Mouse (Mus musculus): ENCODE results near the gene Setd5. TPM values are rescaled to one million over a fixed set of nuclear protein-coding genes. Genes with fewer than 3 reads are reported as not detected.
A peak's percentile ranks its signal among the peaks of the same experiment; 100 is the strongest.

Setd5 gene
- polyA plus RNA-seq, 1 experiment from 2014 or later = 42.6 TPM

- H3K27me3 ChIP-seq = no peaks in the 10 kb centered on the region
- WGBS = 87% methylated on average over 8 of the region's 8 CpGs
- H3K4me2 ChIP-seq = no peak overlapping the region
- H3K36me3 ChIP-seq = no peaks in the 10 kb centered on the region
- no peaks in the 10 kb centered on the region for H3K9me3 ChIP-seq (replicated peaks)
- H3K4me3 ChIP-seq = no peak overlapping the region
- H3K27ac ChIP-seq = no peak overlapping the region
- no peak overlapping the region for H3K9ac ChIP-seq
- peaks cover 12% of the 10 kb centered on the region for H3K4me1 ChIP-seq (replicated peaks)
- ATAC-seq (replicated peaks; ENCODE audit: insufficient number of reproducible peaks, insufficient read depth, low FRiP score, low read depth) = no peak
Observed at GRCm38 (mm10) chr6:113170651-113171050, 93.5 kb downstream of the Setd5 start.

GRCm38 (mm10) chr6:113172011-113172410 is 94.8 kb downstream of the Setd5 start:
- Histone ChIP-seq H3K4me3 (no peak overlapping the region), H3K27me3 (no peaks in the 10 kb centered on the region), H3K27ac (no peak overlapping the region), H3K36me3 (no peaks in the 10 kb centered on the region), H3K9me3 (replicated peaks) (no peaks in the 10 kb centered on the region), H3K4me2 (no peak overlapping the region), H3K4me1 (replicated peaks) (peaks cover 4% of the 10 kb centered on the region), H3K9ac (no peak overlapping the region)
- 0 out of 2 replicates have a peak, but pooled peaks have one; percentile 14 for ATAC-seq (replicated peaks; ENCODE audit: insufficient number of reproducible peaks, insufficient read depth, low FRiP score, low read depth)

- peaks cover under 1% of the 10 kb centered on the region for H3K4me1 ChIP-seq (replicated peaks)
- H3K4me2 ChIP-seq = no peak overlapping the region
- ATAC-seq (replicated peaks; ENCODE audit: insufficient number of reproducible peaks, insufficient read depth, low FRiP score, low read depth) = no peak
- no peaks in the 10 kb centered on the region for H3K9me3 ChIP-seq (replicated peaks)
- 61% methylated on average over 1 of the region's 1 CpGs for whole genome bisulfite sequencing
- H3K4me3 ChIP-seq = no peak overlapping the region
- no peak overlapping the region for H3K9ac ChIP-seq
- H3K36me3 ChIP-seq = no peaks in the 10 kb centered on the region
- H3K27me3 ChIP-seq = no peaks in the 10 kb centered on the region
- H3K27ac ChIP-seq = no peak overlapping the region
Observed at GRCm38 (mm10) chr6:113172568-113172967, 95.4 kb downstream of the Setd5 start.

- H3K4me2 ChIP-seq = no peak overlapping the region
- 97% methylated on average over 3 of the region's 3 CpGs for WGBS
- H3K4me1 ChIP-seq (replicated peaks) = no peaks in the 10 kb centered on the region
- no peak overlapping the region for H3K9ac ChIP-seq
- H3K27ac ChIP-seq = no peak overlapping the region
- H3K36me3 ChIP-seq = no peaks in the 10 kb centered on the region
- ATAC-seq (replicated peaks; ENCODE audit: insufficient number of reproducible peaks, insufficient read depth, low FRiP score, low read depth) = no peak
- peaks cover 4% of the 10 kb centered on the region; the same call in 1 of the 2 replicates for H3K27me3 ChIP-seq
- H3K4me3 ChIP-seq = no peak overlapping the region
- no peaks in the 10 kb centered on the region for H3K9me3 ChIP-seq (replicated peaks)
Observed at GRCm38 (mm10) chr6:113175469-113175868, 98.3 kb downstream of the Setd5 start.

GRCm38 (mm10) chr6:113176613-113177012 is 99.4 kb downstream of the Setd5 start:
- Histone ChIP-seq H3K36me3 (no peaks in the 10 kb centered on the region), H3K9me3 (replicated peaks) (no peaks in the 10 kb centered on the region), H3K4me2 (no peak overlapping the region), H3K4me1 (replicated peaks) (no peaks in the 10 kb centered on the region), H3K9ac (no peak overlapping the region), H3K27ac (no peak overlapping the region), H3K4me3 (no peak overlapping the region), H3K27me3 (peaks cover 4% of the 10 kb centered on the region; the same call in 1 of the 2 replicates)
- 77% methylated on average over 8 of the region's 8 CpGs for WGBS
- no peak for ATAC-seq (replicated peaks; ENCODE audit: insufficient number of reproducible peaks, insufficient read depth, low FRiP score, low read depth)

GRCm38 (mm10) chr6:113178286-113179194 is 101.4 kb downstream of the Setd5 start:
- Histone ChIP-seq H3K4me3 (no peak overlapping the region), H3K27me3 (peaks cover 4% of the 10 kb centered on the region; the same call in 1 of the 2 replicates), H3K36me3 (no peaks in the 10 kb centered on the region), H3K9me3 (replicated peaks) (no peaks in the 10 kb centered on the region), H3K4me1 (replicated peaks) (no peaks in the 10 kb centered on the region), H3K9ac (no peak overlapping the region), H3K27ac (no peak overlapping the region), H3K4me2 (no peak overlapping the region)
- 27% methylated on average over 14 of the region's 14 CpGs for WGBS
- no peak for ATAC-seq (replicated peaks; ENCODE audit: insufficient number of reproducible peaks, insufficient read depth, low FRiP score, low read depth)

- Histone ChIP-seq H3K27ac (no peak overlapping the region), H3K36me3 (no peaks in the 10 kb centered on the region), H3K4me2 (no peak overlapping the region), H3K9me3 (replicated peaks) (no peaks in the 10 kb centered on the region), H3K4me1 (replicated peaks) (no peaks in the 10 kb centered on the region), H3K4me3 (no peak overlapping the region), H3K9ac (no peak overlapping the region), H3K27me3 (peaks cover 4% of the 10 kb centered on the region; the same call in 1 of the 2 replicates)
- WGBS = 41% methylated on average over 4 of the region's 4 CpGs
- no peak for ATAC-seq (replicated peaks; ENCODE audit: insufficient number of reproducible peaks, insufficient read depth, low FRiP score, low read depth)
Observed at GRCm38 (mm10) chr6:113179195-113179733, 102.1 kb downstream of the Setd5 start.

GRCm38 (mm10) chr6:113184163-113184562 is 107.0 kb downstream of the Setd5 start:
- WGBS = 43% methylated on average over 9 of the region's 9 CpGs
- no peaks in the 10 kb centered on the region for H3K9me3 ChIP-seq (replicated peaks)
- no peak overlapping the region for H3K9ac ChIP-seq
- H3K4me3 ChIP-seq = no peak overlapping the region
- no peak overlapping the region for H3K4me2 ChIP-seq
- no peaks in the 10 kb centered on the region for H3K27me3 ChIP-seq
- no peaks in the 10 kb centered on the region for H3K36me3 ChIP-seq
- H3K4me1 ChIP-seq (replicated peaks) = no peaks in the 10 kb centered on the region
- no peak overlapping the region for H3K27ac ChIP-seq
- ATAC-seq (replicated peaks; ENCODE audit: insufficient number of reproducible peaks, insufficient read depth, low FRiP score, low read depth) = no peak

GRCm38 (mm10) chr6:113184866-113185525 is 107.8 kb downstream of the Setd5 start:
- H3K4me3 ChIP-seq = no peak overlapping the region
- no peak for ATAC-seq (replicated peaks; ENCODE audit: insufficient number of reproducible peaks, insufficient read depth, low FRiP score, low read depth)
- 72% methylated on average over 21 of the region's 21 CpGs for WGBS
- H3K27me3 ChIP-seq = no peaks in the 10 kb centered on the region
- H3K9ac ChIP-seq = no peak overlapping the region
- H3K27ac ChIP-seq = no peak overlapping the region
- H3K4me1 ChIP-seq (replicated peaks) = no peaks in the 10 kb centered on the region
- no peaks in the 10 kb centered on the region for H3K36me3 ChIP-seq
- H3K9me3 ChIP-seq (replicated peaks) = no peaks in the 10 kb centered on the region
- no peak overlapping the region for H3K4me2 ChIP-seq

- peaks cover 13% of the 10 kb centered on the region for H3K4me1 ChIP-seq (replicated peaks)
- H3K27me3 ChIP-seq = peaks cover 57% of the 10 kb centered on the region
- peak overlapping the region; percentile 34 for H3K4me2 ChIP-seq
- H3K9ac ChIP-seq = no peak overlapping the region
- no peak overlapping the region for H3K27ac ChIP-seq
- no peaks in the 10 kb centered on the region for H3K36me3 ChIP-seq
- no peaks in the 10 kb centered on the region for H3K9me3 ChIP-seq (replicated peaks)
- 2% methylated on average over 46 of the region's 46 CpGs for WGBS
- no peak for ATAC-seq (replicated peaks; ENCODE audit: insufficient number of reproducible peaks, insufficient read depth, low FRiP score, low read depth)
- H3K4me3 ChIP-seq = 0 out of 2 replicates have a peak overlapping the region, but pooled peaks have one; percentile 20
Observed at GRCm38 (mm10) chr6:113193765-113194460, 116.7 kb downstream of the Setd5 start.

- Histone ChIP-seq H3K4me1 (replicated peaks) (peaks cover 13% of the 10 kb centered on the region), H3K27me3 (peaks cover 57% of the 10 kb centered on the region), H3K27ac (no peak overlapping the region), H3K36me3 (no peaks in the 10 kb centered on the region), H3K9me3 (replicated peaks) (no peaks in the 10 kb centered on the region), H3K4me3 (peak overlapping the region; percentile 48; the same call in 1 of the 2 replicates), H3K4me2 (peak overlapping the region; percentile 71), H3K9ac (no peak overlapping the region)
- no peak for ATAC-seq (replicated peaks; ENCODE audit: insufficient number of reproducible peaks, insufficient read depth, low FRiP score, low read depth)
- 5% methylated on average over 5 of the region's 5 CpGs for WGBS
Observed at GRCm38 (mm10) chr6:113194517-113194840, 117.3 kb downstream of the Setd5 start.

Measured in heart, embryonic 15.5 days (tissue).